In genomic region chr14:87300838-87301237, GRCm38 (mm10) we compare ENCODE assay signal across 21 mouse cellular contexts.
A peak's percentile ranks its signal among the peaks of the same experiment; 100 is the strongest.
DNase-seq lines count a peak whose midpoint lies in the region; ATAC-seq lines count a peak whose summit lies in the region.
"Had no signal": no experiment of that assay in that cellular context is flagged by ENCODE, and none has a peak within 500 bp of the region (broad histone marks: within the 10 kb centered on the region; RNA-seq: fewer than 3 reads in every experiment).

No protein-coding gene starts in this region.

- H3K27ac ChIP-seq in forebrain, embryonic 11.5 days (ENCODE audit: low read depth, low read length), result no peak overlapping the region
- H3K27ac ChIP-seq in forebrain, embryonic 15.5 days (replicated peaks), result no peak overlapping the region
- no peak overlapping the region for H3K27ac ChIP-seq in kidney, embryonic 16.5 days (ENCODE audit: low read length)
- H3K27ac ChIP-seq: forebrain, embryonic 10.5 days; heart, embryonic 10.5 days; hindbrain, postnatal 0 days had no signal

- no peak overlapping the region for H3K9ac ChIP-seq in forebrain, embryonic 11.5 days (ENCODE audit: low read length)
- no peak overlapping the region for H3K9ac ChIP-seq in forebrain, embryonic 15.5 days (replicated peaks)
- H3K9ac ChIP-seq in kidney, embryonic 16.5 days (replicated peaks; ENCODE audit: low read length), result no peak overlapping the region

- DNase-seq in forebrain, embryonic 11.5 days (ENCODE audit: low spot score), result no peak
- DNase-seq in kidney, adult 18-20 months, result no peak
- peak; percentile 18 for DNase-seq in thymus, postnatal 4 days
- DNase-seq in thymus, postnatal 14 days, result no peak
- no peak for DNase-seq in heart, postnatal 36 days
- DNase-seq: adrenal gland, postnatal 14 days; cerebellum, adult 11-12 months; cerebellum, adult 9-10 months; cerebellum, postnatal 25 days; gastrocnemius, postnatal 10 days; heart, adult 18-20 months; heart, postnatal 10 days had no signal

- no peak overlapping the region for H3K4me2 ChIP-seq in forebrain, embryonic 11.5 days (ENCODE audit: low read depth, low read length, severe bottlenecking)
- no peak overlapping the region for H3K4me2 ChIP-seq in forebrain, embryonic 15.5 days (replicated peaks)
- no peak overlapping the region for H3K4me2 ChIP-seq in kidney, embryonic 16.5 days (replicated peaks; ENCODE audit: low read depth, low read length)

- 0 out of 2 replicates have a peak, but pooled peaks have one; percentile 15 for ATAC-seq in forebrain, embryonic 11.5 days (replicated peaks; ENCODE audit: low FRiP score)
- ATAC-seq in forebrain, embryonic 15.5 days (replicated peaks), result no peak
- peak; percentile 83 for ATAC-seq in kidney, embryonic 16.5 days (ENCODE audit: low FRiP score, low TSS enrichment)
- ATAC-seq: activated CD4-positive, CD25-positive, alpha-beta regulatory T cell, adult 4 months; forebrain, embryonic 16.5 days; hindbrain, postnatal 0 days; Patski had no signal

- H3K36me3 ChIP-seq in forebrain, embryonic 11.5 days (ENCODE audit: control insufficient read depth, insufficient read depth, low read length), result no peaks in the 10 kb centered on the region
- H3K36me3 ChIP-seq in forebrain, embryonic 15.5 days, result no peaks in the 10 kb centered on the region
- no peaks in the 10 kb centered on the region for H3K36me3 ChIP-seq in kidney, embryonic 16.5 days (ENCODE audit: insufficient read depth, low read length)
- H3K36me3 ChIP-seq: forebrain, embryonic 10.5 days; heart, embryonic 10.5 days had no signal

- H3K4me1 ChIP-seq in forebrain, embryonic 11.5 days (replicated peaks; ENCODE audit: control insufficient read depth, insufficient read depth, low read length), result no peaks in the 10 kb centered on the region
- no peaks in the 10 kb centered on the region for H3K4me1 ChIP-seq in forebrain, embryonic 15.5 days
- H3K4me1 ChIP-seq in kidney, embryonic 16.5 days (ENCODE audit: insufficient read depth, low read length), result no peaks in the 10 kb centered on the region

- WGBS in forebrain, embryonic 11.5 days, result 73% methylated on average over 4 of the region's 4 CpGs
- 72% methylated on average over 4 of the region's 4 CpGs for WGBS in forebrain, embryonic 15.5 days
- 54% methylated on average over 4 of the region's 4 CpGs for WGBS in kidney, embryonic 16.5 days

- H3K27me3 ChIP-seq in forebrain, embryonic 11.5 days (ENCODE audit: control insufficient read depth, insufficient read depth, low read length), result no peaks in the 10 kb centered on the region
- no peaks in the 10 kb centered on the region for H3K27me3 ChIP-seq in forebrain, embryonic 15.5 days
- no peaks in the 10 kb centered on the region for H3K27me3 ChIP-seq in kidney, embryonic 16.5 days (ENCODE audit: insufficient read depth, low read length)

- H3K9me3 ChIP-seq in forebrain, embryonic 11.5 days (ENCODE audit: control insufficient read depth, low read length), result no peaks in the 10 kb centered on the region
- H3K9me3 ChIP-seq in forebrain, embryonic 15.5 days, result no peaks in the 10 kb centered on the region
- no peaks in the 10 kb centered on the region for H3K9me3 ChIP-seq in kidney, embryonic 16.5 days (ENCODE audit: low read length)
- H3K9me3 ChIP-seq: forebrain, embryonic 10.5 days; heart, embryonic 10.5 days had no signal

- intact Hi-C loops in heart, postnatal 36 days (cut with DNase I), result no loop called here

- H3K4me3 ChIP-seq in forebrain, embryonic 11.5 days (ENCODE audit: low read depth, low read length), result no peak overlapping the region
- H3K4me3 ChIP-seq in forebrain, embryonic 15.5 days, result no peak overlapping the region
- H3K4me3 ChIP-seq in kidney, embryonic 16.5 days (ENCODE audit: low read length), result no peak overlapping the region
- H3K4me3 ChIP-seq: erythroblast, embryonic 14.5 days; forebrain, embryonic 10.5 days; heart, embryonic 10.5 days had no signal
